Mouse (Mus musculus): ENCODE measurements at regions not wholly inside any gene's neighbourhood (a gene's known extent, or its start where the extent isn't known, plus 50 kb on each side); places are given as distances from the start of the nearest gene placed in this dataset.

- no peak for DNase-seq (ENCODE audit: low spot score in 2 of 2)
Measured at GRCm38 (mm10) chr17:16101548-16101947, 270.7 kb upstream of the Rgmb start.

GRCm38 (mm10) chr17:16092952-16093351, 262.1 kb upstream of the Rgmb start:
- no peak for DNase-seq (ENCODE audit: low spot score in 2 of 2)

- DNase-seq (ENCODE audit: low spot score in 2 of 2): no peak
Measured at GRCm38 (mm10) chr17:16089619-16090280, 258.9 kb upstream of the Rgmb start.

GRCm38 (mm10) chr17:16088879-16089618, 258.2 kb upstream of the Rgmb start:
- DNase-seq (ENCODE audit: low spot score in 2 of 2): peak; percentile 3 to 8

- DNase-seq (ENCODE audit: low spot score in 2 of 2): no peak
Measured at GRCm38 (mm10) chr17:16087046-16087445, 256.2 kb upstream of the Rgmb start.

- no peak for DNase-seq (ENCODE audit: low spot score in 2 of 2)
Measured at GRCm38 (mm10) chr17:16082842-16083241, 252.0 kb upstream of the Rgmb start.

GRCm38 (mm10) chr17:16078549-16078948, 247.7 kb upstream of the Rgmb start:
- DNase-seq (ENCODE audit: low spot score in 2 of 2): no peak

- no peak for DNase-seq (ENCODE audit: low spot score in 2 of 2)
Measured at GRCm38 (mm10) chr17:16069334-16069733, 238.5 kb upstream of the Rgmb start.

GRCm38 (mm10) chr17:16067858-16068257, 237.0 kb upstream of the Rgmb start:
- no peak for DNase-seq (ENCODE audit: low spot score in 2 of 2)

- DNase-seq (ENCODE audit: low spot score in 2 of 2): peak in 1 of 2 experiments; percentile 12
Measured at GRCm38 (mm10) chr17:16054481-16054880, 223.6 kb upstream of the Rgmb start.

- DNase-seq (ENCODE audit: low spot score in 2 of 2): no peak
Measured at GRCm38 (mm10) chr17:16051713-16052112, 220.9 kb upstream of the Rgmb start.

GRCm38 (mm10) chr17:16041542-16042251, 210.9 kb upstream of the Rgmb start:
- no peak for DNase-seq (ENCODE audit: low spot score in 2 of 2)

GRCm38 (mm10) chr17:16027989-16028388, 197.2 kb upstream of the Rgmb start:
- no peak for DNase-seq (ENCODE audit: low spot score in 2 of 2)

GRCm38 (mm10) chr17:16004871-16005575, 174.2 kb upstream of the Rgmb start:
- DNase-seq (ENCODE audit: low spot score in 2 of 2): no peak

GRCm38 (mm10) chr17:16004002-16004401, 173.2 kb upstream of the Rgmb start:
- no peak for DNase-seq (ENCODE audit: low spot score in 2 of 2)

GRCm38 (mm10) chr17:15998771-15999170, 167.9 kb upstream of the Rgmb start:
- DNase-seq (ENCODE audit: low spot score in 2 of 2): no peak

- no peak for DNase-seq (ENCODE audit: low spot score in 2 of 2)
Measured at GRCm38 (mm10) chr17:15997289-15997688, 166.4 kb upstream of the Rgmb start.

GRCm38 (mm10) chr17:15995493-15995892, 164.7 kb upstream of the Rgmb start:
- no peak for DNase-seq (ENCODE audit: low spot score in 2 of 2)

GRCm38 (mm10) chr17:15993361-15994287, 162.8 kb upstream of the Rgmb start:
- peak; percentile 34 to 35 for DNase-seq (ENCODE audit: low spot score in 2 of 2)

GRCm38 (mm10) chr17:15991916-15992315, 161.1 kb upstream of the Rgmb start:
- DNase-seq (ENCODE audit: low spot score in 2 of 2): no peak

- peak; percentile 4 to 8 for DNase-seq (ENCODE audit: low spot score in 2 of 2)
Measured at GRCm38 (mm10) chr17:15990303-15990702, 159.5 kb upstream of the Rgmb start.

Data from layer of hippocampus, adult 8-10 months (tissue).